Mouse (Mus musculus) right cerebral cortex, postnatal 14 days (tissue): ENCODE results near the gene Smarcc1.
"Not testable (repeated sequence)": the region's sequence is repeated elsewhere in the genome, so short reads cannot be mapped to it uniquely, and the experiment has no call there.

Experiments
- DNase-seq: peaks from one replicate; pipeline ENCODE4 v3.0.0; 2022

Smarcc1 gene

GRCm38 (mm10) chr9:110132201-110132605 is 14.7 kb downstream of the Smarcc1 start:
- peak; percentile 49 for DNase-seq

DNA sequence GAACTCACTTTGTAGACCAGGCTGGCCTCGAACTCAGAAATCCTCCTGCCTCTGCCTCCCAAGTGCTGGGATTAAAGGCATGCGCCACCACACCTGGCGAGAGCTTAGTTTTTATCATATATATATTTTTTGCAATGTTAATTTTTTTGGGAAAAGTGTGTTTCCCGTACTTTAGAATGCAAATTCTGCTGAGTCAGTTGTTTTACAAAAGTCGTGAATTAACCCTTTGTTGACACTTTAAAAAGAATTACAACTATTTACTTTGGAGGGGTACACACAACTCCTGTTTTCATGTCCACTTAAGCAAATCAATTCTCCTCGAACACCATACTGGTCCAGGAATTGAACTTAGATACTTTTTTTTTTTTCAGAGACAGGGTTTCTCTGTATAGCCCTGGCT is 15.4 kb downstream of the Smarcc1 start:
- DNase-seq, result no peak

GRCm38 (mm10) chr9:110134176-110134575 is 16.7 kb downstream of the Smarcc1 start:
- no peak for DNase-seq

- no peak for DNase-seq
Measured at GRCm38 (mm10) chr9:110139119-110139518, 21.6 kb downstream of the Smarcc1 start.

DNA sequence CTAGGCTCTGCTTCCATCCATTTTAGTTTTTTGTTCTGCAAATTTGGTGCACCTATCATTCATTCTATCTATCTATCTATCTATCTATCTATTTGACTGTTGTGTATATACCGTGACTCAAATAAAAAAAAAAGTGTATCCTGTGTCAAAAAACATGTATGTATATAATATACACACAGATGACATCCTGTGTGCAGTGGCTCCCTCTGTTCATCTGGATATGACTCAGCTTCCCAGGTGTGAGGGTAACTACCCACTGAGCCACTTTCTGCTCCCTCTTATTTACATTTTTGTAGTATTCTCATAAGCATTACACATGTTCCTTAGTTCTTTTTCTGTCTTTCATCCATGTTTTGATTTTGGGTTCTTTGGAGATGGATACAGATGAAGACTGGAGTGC is 24.6 kb downstream of the Smarcc1 start:
- no peak for DNase-seq

- no peak for DNase-seq
Measured at GRCm38 (mm10) chr9:110148598-110148997, 31.1 kb downstream of the Smarcc1 start.

DNA sequence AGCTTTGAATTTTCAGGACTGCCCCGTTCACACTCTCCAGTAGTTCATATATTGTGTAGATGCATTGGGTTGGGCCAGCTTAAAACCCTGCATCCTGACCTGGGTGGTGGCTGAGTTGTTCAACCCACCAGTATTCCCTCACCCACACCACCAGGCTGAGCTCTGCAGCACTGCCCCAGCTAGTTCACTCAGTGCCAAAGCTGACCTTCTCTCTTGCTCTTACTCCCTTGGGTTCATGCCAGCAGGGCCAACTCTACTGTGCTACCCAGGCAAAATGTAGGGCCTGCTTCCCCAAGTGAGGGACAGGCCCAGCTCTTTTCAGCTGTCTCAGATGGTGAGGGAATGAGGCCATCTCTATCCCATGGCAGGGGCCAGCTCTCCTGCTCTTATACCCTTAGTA is 41.5 kb downstream of the Smarcc1 start:
- peak; percentile 21 for DNase-seq

- DNase-seq, result not testable (repeated sequence)
Measured at GRCm38 (mm10) chr9:110160486-110160885, 43.0 kb downstream of the Smarcc1 start.

GRCm38 (mm10) chr9:110162441-110162840 is 44.9 kb downstream of the Smarcc1 start:
- no peak for DNase-seq

- no peak for DNase-seq
Measured at GRCm38 (mm10) chr9:110163071-110163470, 45.6 kb downstream of the Smarcc1 start.

GRCm38 (mm10) chr9:110170858-110171257 is 53.4 kb downstream of the Smarcc1 start:
- DNase-seq, result peak; percentile 18

DNA sequence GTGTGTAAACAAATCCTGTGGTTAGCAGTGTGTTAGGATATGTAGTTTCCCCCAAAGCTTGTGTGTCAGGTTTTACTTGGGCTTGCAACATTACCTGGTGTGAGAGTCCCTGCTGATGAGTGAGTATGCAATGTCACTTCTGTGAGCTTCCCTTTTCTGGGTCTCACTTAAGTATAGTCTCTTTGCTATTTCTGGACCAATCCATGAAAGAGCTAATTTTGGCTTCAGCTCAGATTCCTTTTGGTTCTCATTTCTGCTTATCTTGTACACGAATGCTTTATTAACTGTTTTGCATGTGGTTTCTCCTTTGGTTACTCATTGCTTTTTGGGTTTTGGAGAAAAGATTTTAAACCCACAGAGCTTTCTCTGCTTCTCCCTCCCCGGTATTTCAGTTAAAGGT is 82.4 kb downstream of the Smarcc1 start:
- no peak for DNase-seq

- peak; percentile 26 for DNase-seq
Measured at GRCm38 (mm10) chr9:110205526-110206404, 88.3 kb downstream of the Smarcc1 start.

GRCm38 (mm10) chr9:110206437-110206836 is 88.9 kb downstream of the Smarcc1 start:
- no peak for DNase-seq

- no peak for DNase-seq
Measured at GRCm38 (mm10) chr9:110208265-110208664, 90.8 kb downstream of the Smarcc1 start.

- DNase-seq, result no peak
Measured at GRCm38 (mm10) chr9:110208967-110209366, 91.5 kb downstream of the Smarcc1 start.

DNA sequence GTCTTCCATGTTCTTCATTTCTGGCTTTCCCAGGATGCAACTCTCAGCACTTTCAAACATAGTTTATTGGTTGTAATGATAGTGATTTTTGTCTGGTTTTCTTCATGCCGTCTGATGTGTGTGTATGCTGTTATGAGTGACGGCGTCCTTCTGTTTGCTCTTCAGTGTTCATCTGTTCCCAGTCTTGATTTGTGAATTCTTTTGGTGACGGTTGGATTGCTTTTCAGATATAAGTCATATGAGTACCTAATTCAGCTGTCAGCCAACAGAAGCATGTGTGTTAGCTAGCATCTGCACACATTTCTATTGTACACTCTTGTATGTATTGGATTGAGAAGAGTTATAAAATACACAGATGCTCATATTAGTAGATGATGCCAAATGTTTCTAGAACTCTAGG is 106.8 kb downstream of the Smarcc1 start:
- DNase-seq, result no peak

DNA sequence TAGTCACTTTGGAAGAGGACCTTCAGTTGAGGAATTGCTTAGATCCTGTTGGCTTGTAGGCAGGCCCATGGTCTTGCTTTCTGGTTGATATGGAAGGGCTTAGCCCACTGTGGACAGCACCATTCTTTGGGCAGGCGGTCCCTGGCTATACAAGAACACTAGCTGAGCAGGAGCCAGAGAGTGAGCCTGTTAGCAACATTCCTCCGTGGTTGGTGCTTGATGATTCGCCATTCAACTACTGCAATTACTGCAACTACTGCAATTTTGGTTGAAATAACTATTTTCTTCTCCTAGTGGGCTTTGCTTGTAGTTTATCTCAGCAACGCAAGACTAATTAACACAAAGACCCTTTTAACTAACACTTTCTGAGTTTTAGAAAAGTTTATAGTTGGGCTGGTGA is 108.7 kb downstream of the Smarcc1 start:
- DNase-seq, result no peak

DNA sequence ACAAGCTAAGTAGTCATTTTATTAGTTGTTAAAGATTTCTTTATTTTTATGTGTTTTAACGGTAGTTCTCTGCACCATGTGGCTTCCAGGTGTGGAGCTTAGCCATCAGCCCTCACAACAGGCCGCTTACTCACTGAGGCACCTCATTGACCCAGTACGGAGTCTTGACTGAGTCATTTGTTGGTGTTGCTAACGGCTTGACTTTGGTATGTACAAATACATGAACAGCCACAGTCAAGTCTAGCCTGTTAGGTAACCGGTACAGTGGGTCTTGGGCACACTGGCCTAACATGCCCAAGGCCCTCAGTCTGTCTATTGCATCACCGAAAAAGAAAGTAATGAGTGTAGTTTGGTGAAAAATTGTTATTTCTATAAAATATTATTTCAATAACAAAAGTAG is 111.2 kb downstream of the Smarcc1 start:
- no peak for DNase-seq

GRCm38 (mm10) chr9:110229112-110229511 is 111.6 kb downstream of the Smarcc1 start:
- no peak for DNase-seq

GRCm38 (mm10) chr9:110229566-110230248 is 112.2 kb downstream of the Smarcc1 start:
- no peak for DNase-seq

GRCm38 (mm10) chr9:110230395-110231071 is 113.0 kb downstream of the Smarcc1 start:
- DNase-seq, result no peak

DNA sequence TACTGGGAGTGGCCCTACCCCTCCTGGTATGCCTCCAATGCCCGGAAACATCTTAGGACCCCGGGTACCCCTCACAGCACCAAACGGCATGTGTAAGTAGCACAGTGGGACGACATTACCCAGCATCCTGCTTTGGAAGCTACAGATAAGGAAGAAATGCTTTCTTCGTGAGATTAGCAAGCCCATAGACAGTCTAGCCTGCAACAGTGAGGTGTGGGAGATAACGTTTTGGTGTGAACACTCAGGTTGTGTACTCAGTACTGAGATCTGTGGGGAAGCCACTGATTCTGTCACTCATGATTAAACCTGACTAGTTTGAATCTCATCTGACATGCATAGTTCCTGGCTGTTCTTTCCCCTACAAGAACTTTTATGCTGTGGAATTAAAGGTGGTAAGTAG is 117.5 kb downstream of the Smarcc1 start:
- no peak for DNase-seq
